ENCODE assay signal across 24 mouse cellular contexts in the genomic region with DNA sequence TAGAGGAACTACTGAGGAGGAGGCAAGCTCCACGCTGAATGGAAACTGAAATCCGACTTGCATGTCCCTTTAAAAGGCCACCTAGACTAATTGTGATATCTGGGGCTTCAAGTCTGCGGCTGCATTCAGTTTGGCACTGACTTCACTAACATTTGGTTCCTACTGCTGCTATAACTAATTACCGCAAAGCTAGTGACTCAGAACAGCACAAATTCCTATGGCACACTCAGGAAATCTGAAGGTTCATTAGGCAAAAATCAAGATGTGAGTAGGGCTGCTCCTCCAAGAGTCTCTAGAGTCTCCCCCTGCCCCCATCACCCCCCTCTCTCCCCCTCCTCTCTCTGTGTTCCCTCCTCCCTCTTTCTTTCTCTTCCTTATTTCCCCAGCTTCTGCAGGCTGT.
DNase-seq lines count a peak whose midpoint lies in the region; ATAC-seq and TF ChIP-seq lines count a peak whose summit lies in the region.
"Had no signal": no experiment of that assay in that cellular context is flagged by ENCODE, and none has a peak within 500 bp of the region (broad histone marks: within the 10 kb centered on the region; RNA-seq: fewer than 3 reads in every experiment).

No protein-coding gene starts in this region.

- intact Hi-C loops in heart, postnatal 36 days (cut with DNase I): no loop called here

- no peak overlapping the region for H3K9ac ChIP-seq in forebrain, embryonic 13.5 days
- no peak overlapping the region for H3K9ac ChIP-seq in forebrain, embryonic 11.5 days (ENCODE audit: low read length)
- no peak overlapping the region for H3K9ac ChIP-seq in hindbrain, embryonic 16.5 days (ENCODE audit: low read depth, low read length)
- H3K9ac ChIP-seq in hindbrain, embryonic 11.5 days (ENCODE audit: low read depth, low read length): no peak overlapping the region
- H3K9ac ChIP-seq: embryonic facial prominence, embryonic 15.5 days; heart, embryonic 13.5 days; liver, embryonic 14.5 days; lung, embryonic 14.5 days; midbrain, embryonic 12.5 days; neural tube, embryonic 12.5 days; stomach, embryonic 15.5 days had no signal

- H3K4me2 ChIP-seq in forebrain, embryonic 13.5 days: no peak overlapping the region
- no peak overlapping the region for H3K4me2 ChIP-seq in forebrain, embryonic 11.5 days (ENCODE audit: low read depth, low read length, severe bottlenecking)
- H3K4me2 ChIP-seq in hindbrain, embryonic 16.5 days (ENCODE audit: low read length): no peak overlapping the region
- H3K4me2 ChIP-seq in hindbrain, embryonic 11.5 days (replicated peaks; ENCODE audit: low read depth, low read length): no peak overlapping the region
- H3K4me2 ChIP-seq: embryonic facial prominence, embryonic 15.5 days; heart, embryonic 13.5 days; lung, embryonic 14.5 days; midbrain, embryonic 12.5 days; neural tube, embryonic 12.5 days; stomach, embryonic 15.5 days had no signal

- H3K4me1 ChIP-seq in forebrain, embryonic 13.5 days: no peaks in the 10 kb centered on the region
- no peaks in the 10 kb centered on the region for H3K4me1 ChIP-seq in forebrain, embryonic 11.5 days (replicated peaks; ENCODE audit: control insufficient read depth, insufficient read depth, low read length)
- H3K4me1 ChIP-seq in hindbrain, embryonic 16.5 days (ENCODE audit: control insufficient read depth, insufficient read depth, low read depth, low read length): no peaks in the 10 kb centered on the region
- no peaks in the 10 kb centered on the region for H3K4me1 ChIP-seq in hindbrain, embryonic 11.5 days (replicated peaks; ENCODE audit: control insufficient read depth, insufficient read depth, low read length)
- H3K4me1 ChIP-seq: embryonic facial prominence, embryonic 15.5 days; heart, embryonic 13.5 days; midbrain, embryonic 12.5 days; neural tube, embryonic 12.5 days; stomach, embryonic 15.5 days had no signal

- H3K36me3 ChIP-seq in forebrain, embryonic 13.5 days (ENCODE audit: poor library complexity, severe bottlenecking): no peaks in the 10 kb centered on the region
- H3K36me3 ChIP-seq in forebrain, embryonic 11.5 days (ENCODE audit: control insufficient read depth, insufficient read depth, low read length): no peaks in the 10 kb centered on the region
- no peaks in the 10 kb centered on the region for H3K36me3 ChIP-seq in hindbrain, embryonic 16.5 days (ENCODE audit: control insufficient read depth, insufficient read depth, low read length)
- no peaks in the 10 kb centered on the region for H3K36me3 ChIP-seq in hindbrain, embryonic 11.5 days (ENCODE audit: control insufficient read depth, insufficient read depth, low read length)
- H3K36me3 ChIP-seq: embryonic facial prominence, embryonic 15.5 days; heart, embryonic 13.5 days; midbrain, embryonic 12.5 days; neural tube, embryonic 12.5 days; stomach, embryonic 15.5 days had no signal

- H3K9me3 ChIP-seq in forebrain, embryonic 13.5 days (replicated peaks): no peaks in the 10 kb centered on the region
- H3K9me3 ChIP-seq in forebrain, embryonic 11.5 days (ENCODE audit: control insufficient read depth, low read length): no peaks in the 10 kb centered on the region
- H3K9me3 ChIP-seq in hindbrain, embryonic 16.5 days (ENCODE audit: control insufficient read depth, low read length): no peaks in the 10 kb centered on the region
- no peaks in the 10 kb centered on the region for H3K9me3 ChIP-seq in hindbrain, embryonic 11.5 days (ENCODE audit: control insufficient read depth, low read length)
- H3K9me3 ChIP-seq: embryonic facial prominence, embryonic 15.5 days; heart, embryonic 13.5 days; midbrain, embryonic 12.5 days; neural tube, embryonic 12.5 days; stomach, embryonic 15.5 days had no signal

- no peak for TF ChIP-seq POLR2A in brain, embryonic 14.5 days (IDR thresholded peaks at IDR 0.05; ENCODE audit: borderline replicate concordance, extremely low read depth, insufficient read depth, insufficient read length, poor library complexity, severe bottlenecking)

- 0 out of 2 replicates have a peak, but pooled peaks have one; percentile 27 for ATAC-seq in forebrain, embryonic 13.5 days
- no peak for ATAC-seq in forebrain, embryonic 11.5 days (replicated peaks; ENCODE audit: low FRiP score)
- ATAC-seq in hindbrain, embryonic 16.5 days: 0 out of 2 replicates have a peak, but pooled peaks have one; percentile 61
- no peak for ATAC-seq in hindbrain, embryonic 11.5 days (ENCODE audit: low FRiP score)

- 40% methylated on average over 4 of the region's 4 CpGs for WGBS in forebrain, embryonic 13.5 days
- 45% methylated on average over 4 of the region's 4 CpGs for WGBS in forebrain, embryonic 11.5 days
- WGBS in hindbrain, embryonic 16.5 days: 42% methylated on average over 4 of the region's 4 CpGs
- 65% methylated on average over 4 of the region's 4 CpGs for WGBS in hindbrain, embryonic 11.5 days

- DNase-seq in forebrain, embryonic 11.5 days (ENCODE audit: low spot score): no peak
- DNase-seq in hindbrain, embryonic 11.5 days (ENCODE audit: low spot score): no peak
- peak; percentile 67 for DNase-seq in A20 (ENCODE audit: low read depth, low spot score)
- peak; percentile 61 for DNase-seq in brain, embryonic 14.5 days (ENCODE audit: low read depth)
- DNase-seq in heart, postnatal 36 days: no peak
- DNase-seq in cerebellum, postnatal 25 days: no peak
- DNase-seq: adrenal gland, adult 2 months; cerebellum, adult 8-10 months; gastrocnemius, postnatal 36 days; heart, adult 2 months; heart, postnatal 14 days; kidney, adult 18-20 months; lung, embryonic 14.5 days; right cerebral cortex, adult 18-20 months; right cerebral cortex, postnatal 4 days; thymus, postnatal 36 days had no signal

- H3K27ac ChIP-seq in forebrain, embryonic 13.5 days: no peak overlapping the region
- H3K27ac ChIP-seq in forebrain, embryonic 11.5 days (ENCODE audit: low read depth, low read length): no peak overlapping the region
- H3K27ac ChIP-seq in hindbrain, embryonic 16.5 days (ENCODE audit: low read depth, low read length): no peak overlapping the region
- H3K27ac ChIP-seq in hindbrain, embryonic 11.5 days (ENCODE audit: low read depth, low read length): no peak overlapping the region
- H3K27ac ChIP-seq: embryonic facial prominence, embryonic 15.5 days; heart, adult 2 months; heart, embryonic 13.5 days; liver, embryonic 14.5 days; midbrain, embryonic 12.5 days; neural tube, embryonic 12.5 days; stomach, embryonic 15.5 days had no signal

- TF ChIP-seq CTCF in brain, embryonic 14.5 days (IDR thresholded peaks at IDR 0.05; ENCODE audit: borderline replicate concordance, extremely low read depth, insufficient read depth, insufficient read length): no peak

- no peak overlapping the region for H3K4me3 ChIP-seq in forebrain, embryonic 13.5 days
- H3K4me3 ChIP-seq in forebrain, embryonic 11.5 days (ENCODE audit: low read depth, low read length): no peak overlapping the region
- H3K4me3 ChIP-seq in hindbrain, embryonic 16.5 days (ENCODE audit: low read length): no peak overlapping the region
- no peak overlapping the region for H3K4me3 ChIP-seq in hindbrain, embryonic 11.5 days (ENCODE audit: low read depth, low read length)
- H3K4me3 ChIP-seq: embryonic facial prominence, embryonic 15.5 days; heart, adult 2 months; heart, embryonic 13.5 days; midbrain, embryonic 12.5 days; neural tube, embryonic 12.5 days; stomach, embryonic 15.5 days had no signal

- no peaks in the 10 kb centered on the region for H3K27me3 ChIP-seq in forebrain, embryonic 13.5 days
- no peaks in the 10 kb centered on the region for H3K27me3 ChIP-seq in forebrain, embryonic 11.5 days (ENCODE audit: control insufficient read depth, insufficient read depth, low read length)
- H3K27me3 ChIP-seq in hindbrain, embryonic 16.5 days (replicated peaks; ENCODE audit: control insufficient read depth, insufficient read depth, low read length): no peaks in the 10 kb centered on the region
- H3K27me3 ChIP-seq in hindbrain, embryonic 11.5 days (ENCODE audit: control insufficient read depth, insufficient read depth, low read length): no peaks in the 10 kb centered on the region
- H3K27me3 ChIP-seq: embryonic facial prominence, embryonic 15.5 days; heart, embryonic 13.5 days; midbrain, embryonic 12.5 days; neural tube, embryonic 12.5 days; stomach, embryonic 15.5 days had no signal

Comparison
In these comparisons a context has a peak if more than half of its experiments do, and no peak if none do; other contexts are left out.
1. ATAC-seq: peak in forebrain, embryonic 13.5 days (single experiment) and hindbrain, embryonic 16.5 days (single experiment); none in forebrain, embryonic 11.5 days (single experiment) and hindbrain, embryonic 11.5 days (single experiment).
2. DNase-seq: peak in A20 (single experiment) and brain, embryonic 14.5 days (single experiment); none in forebrain, embryonic 11.5 days (single experiment), hindbrain, embryonic 11.5 days (single experiment), heart, postnatal 36 days (0 of 2) and cerebellum, postnatal 25 days (0 of 2).